Mouse (Mus musculus): ENCODE measurements around the gene Il1r2.

The Il1r2 gene

DNA sequence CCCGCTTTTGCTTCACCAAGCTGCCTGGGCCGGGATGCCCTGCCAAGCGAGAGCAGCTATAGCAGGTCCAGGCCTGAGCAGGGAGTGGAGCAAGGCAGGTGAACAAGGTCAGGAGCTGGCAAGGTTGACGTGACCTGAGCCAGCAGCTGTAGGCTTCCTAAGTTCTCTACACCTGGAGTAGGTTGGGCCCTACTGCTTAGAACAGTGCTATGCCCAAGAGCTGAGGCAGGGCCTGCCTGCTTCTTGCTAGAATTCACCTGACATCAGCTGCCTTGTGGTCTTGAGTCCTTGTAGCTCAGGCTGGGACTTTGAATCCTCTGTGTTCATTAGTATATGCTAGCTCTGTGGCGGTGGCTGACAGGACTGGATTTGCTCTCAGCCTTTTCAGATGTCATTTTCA is at the start of gene Il1r2:
Gene Il1r2, plus strand, starts transcription at position 301 of the 400 bp plus-strand sequence.
- peak; percentile 21 to 33 for DNase-seq (ENCODE audit: low spot score in 2 of 2)

DNA sequence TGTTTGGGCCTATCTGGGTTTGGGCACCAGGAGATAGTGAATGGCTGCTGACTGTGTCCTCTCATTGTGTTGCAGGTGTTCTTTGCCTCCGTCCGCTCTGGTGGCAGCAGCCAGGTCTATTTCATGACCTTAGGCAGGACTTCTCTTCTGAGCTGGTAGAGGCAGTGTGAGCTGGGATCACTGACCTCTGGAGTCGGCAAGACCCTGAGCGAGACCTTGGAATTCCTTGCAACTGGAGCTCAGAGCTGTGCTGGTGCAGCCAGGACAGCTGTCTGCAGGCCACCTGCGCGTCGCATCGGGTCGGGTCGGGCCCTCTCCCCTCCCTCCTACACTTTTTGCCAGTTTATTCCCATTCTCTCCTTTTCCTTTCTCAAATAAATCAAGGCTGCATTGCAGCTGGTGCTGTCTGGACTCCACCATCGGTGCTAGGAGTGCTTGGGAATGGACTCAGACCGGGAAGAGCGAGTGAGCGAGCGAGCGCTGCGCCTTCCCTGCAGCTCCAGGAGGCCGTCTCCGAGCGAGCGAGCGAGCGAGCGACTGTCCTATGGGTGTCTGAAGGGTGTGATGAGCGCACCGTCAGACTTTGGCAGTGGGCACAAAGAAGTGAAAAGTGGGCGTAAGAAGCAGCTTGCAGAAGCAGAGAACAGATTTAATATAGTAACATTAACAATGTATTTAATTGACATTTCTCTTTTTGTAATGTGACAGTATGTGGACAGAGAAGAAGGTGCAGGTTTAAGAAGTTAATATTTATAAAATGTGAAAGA is 49.1 kb upstream of the Il1r2 start:
- DNase-seq (ENCODE audit: low spot score in 2 of 2): no peak

DNA sequence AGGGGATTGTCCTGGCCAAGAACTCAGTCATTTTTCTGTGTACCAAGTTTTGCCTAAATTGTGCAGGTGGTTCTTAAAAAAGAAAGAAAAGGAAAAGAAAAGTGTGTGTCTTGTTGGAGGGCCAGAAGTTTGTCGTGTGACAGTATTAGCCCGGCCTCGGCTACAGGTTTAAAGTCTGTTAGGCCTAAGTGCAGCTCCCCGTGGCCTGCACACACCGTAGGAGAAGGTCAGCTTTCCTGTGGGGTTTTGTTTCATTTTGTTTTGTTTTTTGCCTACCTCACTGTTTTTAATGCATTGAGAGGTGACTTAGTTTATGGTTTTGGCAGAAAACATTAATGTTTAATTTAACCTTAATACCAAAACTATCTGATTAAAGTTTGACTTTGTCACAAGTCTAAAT is 48.5 kb upstream of the Il1r2 start:
- DNase-seq (ENCODE audit: low spot score in 2 of 2): no peak

DNA sequence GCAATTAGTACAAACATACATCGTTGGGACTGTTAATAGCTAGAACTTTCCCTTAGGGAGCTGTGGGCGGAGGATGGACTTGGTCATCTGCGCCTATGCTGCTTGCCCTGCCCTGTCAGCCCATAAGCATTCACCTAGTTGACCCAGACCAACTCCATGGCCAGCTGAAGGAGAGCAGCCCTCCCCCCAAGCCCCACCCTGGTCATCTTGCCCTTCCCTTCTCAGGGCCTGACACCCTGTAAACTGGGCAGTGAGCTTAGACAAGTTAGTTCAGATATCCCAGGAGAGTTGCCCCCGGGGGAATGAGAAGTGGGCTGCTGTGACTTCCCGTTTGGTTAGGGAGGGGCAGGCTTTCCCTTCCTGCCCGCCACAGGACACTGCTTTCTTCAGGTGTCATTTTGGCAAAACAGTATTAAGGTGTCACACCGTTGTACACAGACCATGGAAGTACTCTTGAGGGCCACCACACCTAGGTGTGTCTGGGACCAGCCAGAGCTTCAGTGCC is 46.7 kb upstream of the Il1r2 start:
- DNase-seq (ENCODE audit: low spot score in 2 of 2): no peak

DNA sequence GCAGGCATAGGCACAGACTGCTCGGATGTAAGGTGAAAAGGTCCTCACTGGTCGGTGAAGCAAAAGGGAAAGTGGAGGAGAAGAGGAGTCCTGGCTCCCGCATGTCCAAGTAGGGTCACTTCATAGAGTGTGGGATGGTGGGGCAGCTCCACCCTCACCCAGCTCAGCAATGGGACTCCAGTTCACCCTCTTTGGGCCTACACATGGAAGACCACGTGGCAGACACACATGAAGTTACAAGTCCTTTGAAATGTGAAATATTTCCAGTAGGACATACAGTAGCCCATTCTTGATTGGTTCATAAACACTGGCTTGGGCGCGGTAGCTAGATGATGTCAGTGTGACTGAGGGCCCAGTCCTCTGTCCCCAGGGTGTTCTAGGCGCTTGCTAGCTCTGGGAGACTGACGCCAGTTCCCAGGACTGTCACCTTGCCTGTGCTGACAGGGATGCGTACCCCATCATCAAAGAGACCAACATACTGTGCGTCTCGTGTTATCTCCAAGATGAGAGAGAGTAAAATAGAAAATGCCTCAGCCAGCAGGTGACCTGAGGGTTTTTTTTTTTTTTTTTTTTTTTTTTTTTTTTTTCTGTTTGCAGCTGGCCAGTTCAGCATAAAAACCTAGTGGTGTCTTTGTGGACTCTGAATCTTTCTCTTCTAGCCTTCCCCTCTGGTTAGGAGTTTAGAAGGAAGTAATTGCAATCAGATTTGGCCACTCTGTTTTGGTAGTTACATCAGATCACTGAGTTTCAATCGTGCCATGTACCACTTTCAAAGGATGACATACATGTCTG is 45.5 kb upstream of the Il1r2 start:
- DNase-seq (ENCODE audit: low spot score in 2 of 2): no peak

DNA sequence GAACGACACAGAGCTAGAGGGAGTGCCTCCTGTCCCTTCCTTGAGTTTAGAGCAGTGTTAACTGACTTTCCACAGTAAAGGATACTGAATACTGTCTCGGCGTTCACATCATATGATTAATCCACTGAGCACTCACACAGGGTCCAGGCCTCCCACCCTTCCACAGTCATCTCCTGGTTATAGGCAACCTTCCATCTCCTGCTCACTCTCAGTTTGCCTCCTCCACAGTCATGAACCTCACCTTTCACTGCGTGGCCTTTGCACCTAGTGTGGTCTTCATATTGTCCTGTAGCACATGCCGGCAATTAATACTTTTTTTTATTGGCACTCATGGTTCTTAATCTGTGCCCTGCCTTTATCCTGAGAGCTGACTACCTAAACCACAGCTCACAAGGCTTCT is 44.3 kb upstream of the Il1r2 start:
- DNase-seq (ENCODE audit: low spot score in 2 of 2): no peak

DNA sequence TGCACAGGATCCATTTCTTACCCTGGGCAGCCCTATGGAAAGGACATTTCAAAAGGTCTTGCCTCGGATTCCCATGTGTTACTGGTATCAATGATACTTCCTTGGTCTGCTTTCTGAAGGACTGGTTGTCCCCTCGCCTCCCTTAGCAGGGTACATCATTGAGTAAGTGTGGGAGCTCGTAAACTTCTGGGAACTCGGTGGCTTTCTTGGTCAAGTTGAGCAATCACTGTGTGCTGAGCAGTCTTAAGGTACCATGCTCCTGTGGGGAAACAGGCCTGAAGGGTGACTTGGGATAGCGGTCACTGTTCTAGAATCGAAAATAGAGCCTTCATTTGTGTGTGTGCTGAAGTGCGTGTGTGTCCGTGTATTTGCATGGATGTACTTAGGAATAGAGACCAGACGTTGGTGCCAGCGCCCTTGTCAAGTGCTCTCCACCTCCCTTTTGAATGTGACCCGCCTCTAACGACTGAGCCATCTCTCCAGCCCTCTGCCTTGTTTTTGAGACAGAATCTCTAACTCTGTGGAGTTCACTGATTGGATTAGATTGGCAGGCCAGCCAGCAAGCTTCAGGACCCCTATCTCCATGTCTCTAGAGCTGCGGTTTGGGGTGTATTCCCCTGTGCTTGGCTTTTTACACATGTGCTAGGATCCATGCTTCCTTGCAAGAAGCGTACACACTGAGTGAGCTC is 43.4 kb upstream of the Il1r2 start:
- DNase-seq (ENCODE audit: low spot score in 2 of 2): no peak

DNA sequence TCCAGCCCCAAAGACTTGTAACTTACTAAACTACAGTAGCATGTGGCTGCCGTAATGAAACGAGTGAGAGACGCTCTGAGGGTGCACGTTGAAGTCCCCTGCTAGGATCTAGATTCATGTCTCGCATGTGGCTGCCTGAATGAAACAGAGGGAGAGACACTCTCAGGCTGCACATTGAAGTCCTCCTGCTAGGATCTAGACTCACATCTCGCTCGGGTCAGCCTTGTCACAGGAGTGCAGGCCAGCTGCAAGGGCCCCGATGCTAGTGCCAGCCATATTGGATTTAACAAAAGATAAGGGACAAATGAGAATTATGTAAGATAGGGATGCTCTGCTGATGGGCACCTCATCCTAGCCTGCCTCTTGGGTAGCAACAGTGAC is 42.9 kb upstream of the Il1r2 start:
- DNase-seq (ENCODE audit: low spot score in 2 of 2): no peak

DNA sequence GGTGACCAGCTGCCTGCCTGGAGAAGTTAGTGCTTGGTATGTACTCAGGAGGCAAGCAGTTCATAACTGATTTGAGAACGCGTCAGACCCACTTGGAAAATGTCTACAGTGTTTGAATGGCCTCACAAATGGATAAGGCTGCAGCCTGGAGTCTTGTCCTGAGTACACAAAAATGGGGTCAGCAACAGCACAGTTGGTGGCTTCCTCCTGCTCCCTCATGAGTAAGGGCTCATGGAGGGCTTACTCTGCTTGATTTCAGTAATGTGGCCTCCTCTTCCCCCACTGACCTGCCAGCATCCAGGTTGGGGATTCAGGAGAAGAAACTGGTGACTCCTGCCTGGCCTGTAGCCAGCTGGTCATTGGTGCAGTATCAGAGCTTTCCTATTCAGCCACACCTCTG is 42.3 kb upstream of the Il1r2 start:
- DNase-seq (ENCODE audit: low spot score in 2 of 2): no peak

DNA sequence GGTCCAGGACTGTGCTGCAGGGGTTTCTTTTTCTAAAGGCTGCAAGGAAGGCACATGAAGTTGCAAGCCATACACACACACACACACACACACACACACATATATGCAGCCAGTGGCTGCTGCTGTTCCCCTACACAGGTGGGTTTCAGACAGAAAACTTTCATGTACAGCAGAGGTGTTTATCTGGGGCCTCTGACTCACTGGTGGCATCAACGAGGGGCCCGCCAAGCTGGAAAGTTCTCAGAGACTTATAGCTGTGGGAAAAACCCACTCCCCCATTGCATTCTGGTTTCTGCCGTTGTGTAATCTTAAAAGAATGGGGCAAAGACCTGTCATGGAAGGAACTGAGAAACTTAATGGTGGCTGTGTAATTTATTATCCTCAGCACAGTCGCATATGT is 40.6 kb upstream of the Il1r2 start:
- DNase-seq (ENCODE audit: low spot score in 2 of 2): no peak

DNA sequence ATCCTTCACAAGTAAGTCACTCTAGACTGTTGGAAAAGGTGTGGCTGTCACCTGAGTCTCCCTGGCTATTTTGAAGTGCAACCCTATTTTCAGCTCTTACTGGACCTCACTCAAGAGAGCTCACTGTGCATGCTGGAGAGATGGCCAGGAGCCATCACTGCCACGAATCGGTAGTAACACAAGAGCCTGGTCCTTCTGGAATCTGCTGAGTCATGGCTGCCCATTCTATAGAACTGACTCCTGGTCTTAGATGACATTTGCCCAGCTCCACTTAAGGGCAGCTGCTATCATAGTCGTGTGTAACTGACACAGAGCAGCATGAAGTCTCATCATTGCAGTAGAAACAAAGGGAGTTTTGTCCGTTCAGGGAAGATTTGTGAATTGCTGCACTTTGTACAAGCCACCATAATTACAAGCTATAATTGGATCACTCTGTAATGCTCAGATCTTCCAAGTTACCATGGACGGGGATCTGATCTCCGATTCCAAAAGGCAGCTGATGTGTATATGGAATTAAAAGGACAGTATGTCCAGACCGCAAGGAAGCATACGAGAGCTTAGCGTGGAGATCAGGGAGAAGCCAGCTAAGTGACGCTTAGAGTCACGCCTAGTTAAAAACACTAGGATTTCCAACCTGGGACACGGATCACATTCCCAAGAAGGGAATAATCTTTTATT is 40.0 kb upstream of the Il1r2 start:
- DNase-seq (ENCODE audit: low spot score in 2 of 2): no peak

DNA sequence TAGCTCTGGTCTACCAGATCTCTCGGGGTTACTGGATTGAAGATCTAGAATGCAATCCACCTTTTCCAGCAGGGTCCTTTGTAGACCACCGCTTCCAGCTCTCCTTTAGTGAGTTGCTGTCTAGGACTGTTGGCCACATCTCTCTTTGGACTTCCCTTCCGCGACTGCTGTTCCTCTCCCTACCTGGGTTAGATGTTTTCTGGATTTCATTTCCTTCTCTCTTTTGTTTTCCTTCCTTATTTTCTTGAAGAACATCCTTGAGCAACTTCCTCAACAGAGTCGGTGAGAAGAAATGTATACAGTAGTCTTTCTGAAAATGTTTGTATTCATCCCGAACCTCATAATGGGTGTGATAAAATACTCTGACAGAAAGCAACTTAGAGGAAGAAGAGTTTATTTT is 36.0 kb upstream of the Il1r2 start:
- no peak for DNase-seq (ENCODE audit: low spot score in 2 of 2)

DNA sequence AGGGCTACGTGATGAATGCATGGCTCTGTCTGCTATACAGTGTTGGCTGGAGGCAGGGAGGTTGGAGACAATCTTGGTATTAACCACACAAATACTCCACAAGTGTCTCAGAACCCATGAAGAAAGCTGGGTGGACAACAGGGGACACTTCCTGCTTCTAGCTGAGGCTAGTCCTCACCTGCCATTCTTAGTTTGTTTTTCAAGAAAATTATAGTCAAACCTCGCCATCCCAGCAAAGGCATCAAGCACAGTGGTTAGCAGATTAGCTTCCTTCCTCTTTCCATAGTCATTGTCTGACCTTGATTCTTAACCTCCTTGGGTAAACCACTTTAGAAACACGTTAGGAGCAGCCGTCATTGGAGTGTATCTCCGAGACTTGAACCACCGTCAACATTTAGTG is 28.2 kb upstream of the Il1r2 start:
- DNase-seq (ENCODE audit: low spot score in 2 of 2): no peak

DNA sequence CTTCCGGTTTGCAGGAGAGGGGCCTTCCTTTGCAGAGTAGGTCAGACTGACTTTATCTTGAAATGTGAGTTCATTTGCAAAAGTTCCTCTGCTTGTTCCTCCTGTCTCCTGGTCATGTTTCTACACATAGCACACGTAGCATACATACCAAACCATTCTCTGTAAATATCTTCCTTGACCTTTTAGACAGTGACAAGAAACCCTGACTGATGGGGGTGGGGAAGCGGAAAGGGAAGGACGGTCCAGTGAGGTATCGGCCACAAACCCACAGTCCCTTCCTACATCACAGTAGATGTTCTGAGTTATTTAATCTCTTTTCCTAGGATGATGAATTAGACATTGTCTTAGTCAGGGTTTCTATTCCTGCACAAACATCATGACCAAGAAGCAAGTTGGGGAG is 27.3 kb upstream of the Il1r2 start:
- no peak for DNase-seq (ENCODE audit: low spot score in 2 of 2)

DNA sequence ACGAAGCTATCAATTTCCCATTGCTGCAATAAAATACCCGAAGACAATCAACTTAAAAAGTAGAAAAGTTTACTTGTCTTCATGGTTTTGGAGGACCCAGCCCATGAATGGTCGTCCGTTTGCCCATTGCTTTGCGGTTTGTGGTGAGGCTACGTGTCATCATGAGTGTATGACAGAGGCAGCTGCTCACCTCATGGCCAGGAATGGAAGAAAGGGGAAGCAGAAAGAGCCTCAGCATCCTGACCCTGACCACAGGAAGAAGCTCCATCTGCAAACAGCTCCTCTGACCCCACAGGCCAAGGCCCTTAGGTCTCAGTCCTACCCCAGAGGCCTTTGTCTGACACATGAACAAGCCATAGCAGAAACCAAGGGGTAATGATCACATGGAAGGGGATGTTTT is 22.7 kb upstream of the Il1r2 start:
- DNase-seq (ENCODE audit: low spot score in 2 of 2): no peak

DNA sequence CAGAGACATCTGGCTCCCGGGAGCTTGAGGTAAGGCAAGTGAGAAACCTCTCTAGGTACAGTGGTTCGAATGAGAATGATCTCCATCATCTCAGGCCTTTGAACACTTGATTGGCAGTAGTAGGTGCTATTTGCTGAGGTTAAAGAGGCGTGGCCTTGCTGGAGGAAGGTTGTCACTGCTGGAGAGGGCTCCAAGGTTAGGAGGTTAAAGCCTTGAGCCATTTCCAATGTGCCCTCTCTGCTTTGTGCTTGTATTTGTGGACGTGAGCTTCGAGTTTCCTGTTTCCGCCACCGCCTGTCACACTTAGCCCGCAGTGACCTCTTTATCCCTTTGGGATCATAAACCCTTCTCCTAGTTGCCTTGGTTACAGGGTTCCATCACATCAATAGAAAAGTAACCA is 21.7 kb upstream of the Il1r2 start:
- DNase-seq (ENCODE audit: low spot score in 2 of 2): no peak

DNA sequence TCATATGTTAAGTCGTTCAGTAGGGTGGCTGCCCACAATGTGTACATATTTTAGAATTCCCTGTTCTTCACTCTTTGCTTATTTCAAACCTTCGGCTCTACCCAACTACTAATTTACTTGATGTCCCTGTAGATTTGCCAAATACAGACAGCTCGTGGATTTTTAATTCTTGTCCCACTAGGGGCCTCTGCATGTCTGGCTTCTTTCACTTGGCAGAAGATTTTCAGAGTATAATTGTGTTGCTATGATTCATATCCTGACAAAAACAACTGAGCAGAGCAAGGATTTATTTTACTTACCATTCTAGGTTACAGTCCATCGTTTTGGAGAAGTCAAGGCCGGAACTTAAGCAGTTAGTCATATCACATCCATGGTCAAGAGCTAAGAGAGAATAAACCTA is 20.8 kb upstream of the Il1r2 start:
- no peak for DNase-seq (ENCODE audit: low spot score in 2 of 2)

DNA sequence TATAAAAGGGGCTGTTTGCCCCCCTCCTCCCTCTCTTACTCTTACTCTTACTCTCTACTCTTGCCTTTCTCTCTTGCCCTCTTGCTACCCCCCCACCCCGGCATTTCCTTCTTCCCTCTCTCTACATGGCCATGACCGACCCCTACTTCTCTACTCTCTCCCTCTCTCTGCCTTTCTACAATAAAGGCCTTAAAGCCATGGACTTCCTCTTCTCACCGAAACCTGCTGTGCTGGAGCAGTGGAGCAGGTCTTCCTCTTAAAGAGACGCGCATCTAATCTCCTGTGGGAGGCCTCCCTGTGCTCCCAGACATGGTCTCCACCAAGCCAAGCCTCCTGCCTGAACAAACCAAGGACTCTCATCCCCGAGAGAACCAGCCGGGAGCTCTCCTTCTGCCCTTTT is 18.8 kb upstream of the Il1r2 start:
- DNase-seq (ENCODE audit: low spot score in 2 of 2): no peak

DNA sequence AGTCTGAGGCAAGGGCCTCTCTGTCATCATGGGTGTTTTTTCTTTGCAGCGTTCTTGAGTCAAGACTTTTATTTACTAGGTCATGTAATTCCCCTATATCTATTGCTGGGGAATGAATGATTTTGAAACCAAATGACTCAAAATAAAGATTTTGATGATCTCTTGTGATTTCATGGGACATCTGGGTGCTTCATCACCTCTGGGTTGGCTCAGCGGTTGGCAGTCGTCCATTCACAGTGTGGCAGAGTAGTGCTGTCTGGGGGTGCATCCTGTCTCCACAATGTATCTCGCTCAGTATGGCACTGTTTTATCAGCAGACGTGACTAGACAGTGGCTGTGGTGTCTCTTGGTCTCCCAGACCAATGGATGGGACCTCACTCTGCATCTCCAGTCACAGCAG is 17.9 kb upstream of the Il1r2 start:
- no peak for DNase-seq (ENCODE audit: low spot score in 2 of 2)

DNA sequence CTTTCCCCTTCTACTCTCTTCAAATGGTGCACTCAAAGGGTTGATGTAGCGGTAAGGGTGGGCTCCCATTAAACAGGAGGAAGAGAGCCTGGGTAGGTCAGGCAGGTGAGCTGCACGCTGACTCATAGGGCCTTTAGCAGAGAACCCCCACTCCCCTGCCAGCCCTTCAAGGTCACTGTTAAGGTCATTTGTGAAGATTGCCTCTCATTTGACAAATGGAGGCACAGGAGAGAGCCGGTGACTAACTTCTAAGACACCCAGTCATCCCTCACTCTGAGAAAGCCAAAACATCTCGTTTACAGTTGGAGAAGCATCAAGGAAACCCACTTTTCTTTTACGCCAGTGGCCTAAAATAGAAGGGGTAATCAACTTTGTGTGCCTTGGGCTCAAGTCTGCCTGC is 16.5 kb upstream of the Il1r2 start:
- DNase-seq (ENCODE audit: low spot score in 2 of 2): no peak

DNA sequence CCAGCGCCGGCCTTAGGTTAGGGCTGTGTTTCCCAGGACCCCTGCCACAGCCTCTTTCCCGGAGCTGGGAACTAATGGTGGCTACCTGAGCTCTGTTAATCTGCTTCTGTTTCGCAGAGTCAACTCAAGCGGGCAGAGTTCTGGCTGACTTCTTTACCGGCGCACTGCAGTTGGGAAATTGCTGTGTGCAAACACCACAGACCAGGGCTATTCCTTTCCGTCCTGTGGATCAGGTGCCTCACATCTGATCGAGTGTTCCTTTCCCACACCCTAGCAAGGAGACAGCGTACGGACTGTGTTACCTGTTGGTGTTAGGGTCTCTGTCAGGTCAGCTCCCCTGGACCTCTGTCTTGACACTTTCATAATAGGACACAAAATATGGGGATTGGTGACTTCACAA is 15.9 kb upstream of the Il1r2 start:
- no peak for DNase-seq (ENCODE audit: low spot score in 2 of 2)

DNA sequence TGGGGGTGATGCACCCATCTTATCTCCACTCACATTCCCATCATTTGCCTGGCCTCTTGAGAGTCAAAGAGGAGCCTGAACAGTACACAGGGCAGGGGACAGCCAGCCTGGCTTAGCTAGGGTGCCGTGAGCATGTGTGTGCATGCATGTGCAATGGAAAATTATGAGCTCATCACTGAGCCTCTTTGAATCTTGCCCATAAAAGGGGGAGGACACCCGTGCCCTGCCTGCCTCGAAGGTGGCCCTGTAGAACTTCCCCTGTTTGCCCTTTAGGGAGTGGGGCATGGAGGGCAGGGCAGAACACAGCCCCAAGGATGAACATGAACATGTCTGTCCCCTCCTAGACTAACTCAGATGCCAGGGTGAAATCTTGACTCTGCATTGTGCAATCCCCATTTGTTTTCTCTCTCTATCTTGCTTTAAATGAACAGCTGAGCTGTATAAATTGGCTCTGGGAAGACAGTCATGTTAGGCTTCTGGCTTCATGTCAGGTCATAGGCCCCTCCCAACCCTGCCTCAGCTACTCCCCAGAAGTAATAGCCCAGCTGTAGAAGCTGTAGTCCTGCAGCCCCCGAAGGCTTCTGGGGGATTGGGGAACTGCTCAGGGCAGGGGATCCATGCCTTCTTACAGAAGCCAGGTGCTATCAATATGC is 14.6 kb upstream of the Il1r2 start:
- peak in 1 of 2 experiments; percentile 27 for DNase-seq (ENCODE audit: low spot score in 2 of 2)
